Mouse (Mus musculus): ENCODE measurements around the gene Elp4.

DNA sequence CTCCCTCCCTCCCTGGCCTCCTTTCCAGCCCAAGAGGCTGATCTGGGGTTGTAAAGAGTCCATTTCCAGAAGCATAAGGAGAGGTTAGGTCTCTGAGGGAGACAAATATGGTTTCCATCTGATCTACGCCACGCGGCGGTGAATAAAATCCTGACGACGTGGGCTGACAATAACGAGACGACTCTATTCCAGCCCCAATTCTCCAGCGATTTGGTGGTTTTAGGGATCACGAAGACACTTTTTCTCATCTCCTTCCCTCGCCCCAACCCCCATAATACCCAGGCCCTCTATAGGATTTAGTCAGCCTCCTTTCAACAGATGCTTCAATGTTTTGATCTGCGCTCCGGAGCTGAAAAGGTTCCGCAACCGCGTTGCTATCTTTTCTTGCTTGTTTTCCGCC, 216.4 kb downstream of the Elp4 start:
- TF ChIP-seq CTCF (IDR thresholded peaks at IDR 0.05; ENCODE audit: low read depth, low read length) (no peak), GATA1 (IDR thresholded peaks at IDR 0.05; ENCODE audit: borderline replicate concordance, low read length) (no peak)
